Mouse (Mus musculus) ES-E14 (cell line): ENCODE results near the gene Gtpbp3.

Experiments used
- CHD2 ChIP-seq: IDR thresholded peaks from 2 replicates; pipeline ENCODE4 v1.6.1; 2014; ENCODE audit warnings: mild to moderate bottlenecking, low read depth, low read length, inconsistent platforms
- ZNF384 ChIP-seq: IDR thresholded peaks from 2 replicates; pipeline ENCODE4 v1.6.1; 2012; ENCODE audit warnings: low read depth, low read length, inconsistent platforms

- TF ChIP-seq ZNF384 (no peak), CHD2 (no peak)
Measured at GRCm38 (mm10) chr8:71497077-71497645, 9.3 kb downstream of the Gtpbp3 start.
